In the genomic region with DNA sequence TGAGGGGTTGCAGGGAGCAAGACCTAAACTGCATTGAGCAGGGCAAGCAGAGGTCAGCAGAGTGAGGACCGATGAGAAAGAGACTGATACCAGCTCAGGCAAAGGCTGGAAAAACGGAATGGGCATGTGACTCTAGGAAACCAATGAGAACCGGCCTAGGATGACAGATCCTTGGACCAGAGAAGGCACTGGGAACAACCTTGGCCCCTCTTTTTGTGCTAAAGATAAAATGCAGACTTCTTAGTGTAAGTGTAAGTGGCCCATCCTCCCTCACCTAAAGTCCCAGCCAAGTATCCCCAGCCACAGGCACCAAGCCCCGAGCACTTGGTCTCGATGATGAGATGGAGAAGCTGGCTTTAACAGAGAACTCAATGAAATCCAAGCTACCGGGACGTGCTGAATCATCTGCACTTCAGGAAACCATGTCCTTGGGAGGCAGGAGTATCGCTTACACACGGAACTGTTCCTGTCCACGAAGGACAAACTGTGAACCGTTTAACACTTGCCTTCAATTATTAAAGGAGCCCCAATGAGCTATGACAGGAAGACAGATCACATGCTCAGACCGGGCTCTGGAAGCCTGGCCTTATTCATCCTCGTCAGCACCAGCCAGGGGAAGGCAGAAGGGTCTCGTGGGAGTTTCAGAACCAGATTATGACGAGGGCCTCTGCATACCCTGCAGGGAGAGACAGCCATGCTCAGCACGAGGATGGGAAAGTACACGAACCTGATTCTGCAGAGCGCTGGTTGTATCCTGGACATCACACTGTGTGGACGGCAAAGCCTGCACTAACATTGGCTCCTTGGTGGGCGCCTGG, we compare ENCODE assay signal across 12 mouse cellular contexts.
DNase-seq lines count a peak whose midpoint lies in the region; ATAC-seq lines count a peak whose summit lies in the region.
"Had no signal": no experiment of that assay in that cellular context is flagged by ENCODE, and none has a peak within 500 bp of the region (broad histone marks: within the 10 kb centered on the region; RNA-seq: fewer than 3 reads in every experiment).

No protein-coding gene starts in this region.

- no peak for DNase-seq in neural tube, embryonic 10.5 days (ENCODE audit: extremely low spot score, low spot score)
- peak; percentile 9 for DNase-seq in lung, postnatal 14 days
- peak; percentile 3 for DNase-seq in skeletal muscle tissue, adult 2 months (ENCODE audit: low read depth, low spot score)
- no peak for DNase-seq in retina, postnatal 1 day
- DNase-seq in layer of hippocampus, adult 18-20 months (ENCODE audit: low spot score in 2 of 2): no peak
- DNase-seq: liver had no signal

- no peak for ATAC-seq in forebrain, embryonic 15.5 days (replicated peaks)
- ATAC-seq in forebrain, embryonic 12.5 days (ENCODE audit: low FRiP score): no peak
- ATAC-seq in neural tube, embryonic 12.5 days (ENCODE audit: low FRiP score, low read depth): 0 out of 2 replicates have a peak, but pooled peaks have one; percentile 27
- ATAC-seq: intestine, postnatal 0 days; Patski had no signal

- 81% methylated on average over 20 of the region's 20 CpGs for WGBS in forebrain, embryonic 15.5 days
- WGBS in forebrain, embryonic 12.5 days: 83% methylated on average over 20 of the region's 20 CpGs
- WGBS in neural tube, embryonic 12.5 days: 56% methylated on average over 20 of the region's 20 CpGs

- H3K27ac ChIP-seq in forebrain, embryonic 15.5 days (replicated peaks): peak overlapping the region; percentile 52
- H3K27ac ChIP-seq in forebrain, embryonic 12.5 days: no peak overlapping the region
- no peak overlapping the region for H3K27ac ChIP-seq in neural tube, embryonic 12.5 days
- H3K27ac ChIP-seq: stomach, embryonic 15.5 days had no signal

- no peaks in the 10 kb centered on the region for H3K9me3 ChIP-seq in forebrain, embryonic 15.5 days
- H3K9me3 ChIP-seq in forebrain, embryonic 12.5 days: no peaks in the 10 kb centered on the region
- no peaks in the 10 kb centered on the region for H3K9me3 ChIP-seq in neural tube, embryonic 12.5 days
- H3K9me3 ChIP-seq: stomach, embryonic 15.5 days had no signal

- no peak overlapping the region for H3K9ac ChIP-seq in forebrain, embryonic 15.5 days (replicated peaks)
- no peak overlapping the region for H3K9ac ChIP-seq in forebrain, embryonic 12.5 days
- no peak overlapping the region for H3K9ac ChIP-seq in neural tube, embryonic 12.5 days
- H3K9ac ChIP-seq: stomach, embryonic 15.5 days had no signal

- H3K36me3 ChIP-seq in forebrain, embryonic 15.5 days: no peaks in the 10 kb centered on the region
- H3K36me3 ChIP-seq in forebrain, embryonic 12.5 days (replicated peaks): no peaks in the 10 kb centered on the region
- no peaks in the 10 kb centered on the region for H3K36me3 ChIP-seq in neural tube, embryonic 12.5 days
- H3K36me3 ChIP-seq: stomach, embryonic 15.5 days had no signal

- no peak overlapping the region for H3K4me2 ChIP-seq in forebrain, embryonic 15.5 days (replicated peaks)
- no peak overlapping the region for H3K4me2 ChIP-seq in forebrain, embryonic 12.5 days
- H3K4me2 ChIP-seq in neural tube, embryonic 12.5 days (replicated peaks): no peak overlapping the region
- H3K4me2 ChIP-seq: stomach, embryonic 15.5 days had no signal

- H3K4me3 ChIP-seq in forebrain, embryonic 15.5 days: no peak overlapping the region
- no peak overlapping the region for H3K4me3 ChIP-seq in forebrain, embryonic 12.5 days (replicated peaks)
- no peak overlapping the region for H3K4me3 ChIP-seq in neural tube, embryonic 12.5 days
- H3K4me3 ChIP-seq: stomach, embryonic 15.5 days had no signal

- no peaks in the 10 kb centered on the region for H3K27me3 ChIP-seq in forebrain, embryonic 15.5 days
- H3K27me3 ChIP-seq in forebrain, embryonic 12.5 days: no peaks in the 10 kb centered on the region
- no peaks in the 10 kb centered on the region for H3K27me3 ChIP-seq in neural tube, embryonic 12.5 days (replicated peaks)
- H3K27me3 ChIP-seq: Patski; stomach, embryonic 15.5 days had no signal

- peaks cover 51% of the 10 kb centered on the region for H3K4me1 ChIP-seq in forebrain, embryonic 15.5 days
- H3K4me1 ChIP-seq in forebrain, embryonic 12.5 days: peaks cover 45% of the 10 kb centered on the region
- H3K4me1 ChIP-seq in neural tube, embryonic 12.5 days: peaks cover 24% of the 10 kb centered on the region

Comparison
In these comparisons a context has a peak if more than half of its experiments do, and no peak if none do; other contexts are left out.
1. DNase-seq: peak in lung, postnatal 14 days (single experiment) and skeletal muscle tissue, adult 2 months (single experiment); none in neural tube, embryonic 10.5 days (single experiment), retina, postnatal 1 day (single experiment) and layer of hippocampus, adult 18-20 months (0 of 2).